Mouse (Mus musculus) erythroblast, embryonic 14.5 days (primary cell): Measurements from ENCODE around the gene Ctso.

Experiments
- GATA1 ChIP-seq: IDR thresholded peaks from 2 replicates; pipeline ENCODE4 v1.6.1; 2012; ENCODE audit warnings: low read length, inconsistent platforms, mixed read lengths
- TAL1 ChIP-seq: IDR thresholded peaks from 3 replicates; pipeline ENCODE4 v1.6.1; 2012; ENCODE audit warnings: low read length, inconsistent platforms, mixed read lengths

DNA sequence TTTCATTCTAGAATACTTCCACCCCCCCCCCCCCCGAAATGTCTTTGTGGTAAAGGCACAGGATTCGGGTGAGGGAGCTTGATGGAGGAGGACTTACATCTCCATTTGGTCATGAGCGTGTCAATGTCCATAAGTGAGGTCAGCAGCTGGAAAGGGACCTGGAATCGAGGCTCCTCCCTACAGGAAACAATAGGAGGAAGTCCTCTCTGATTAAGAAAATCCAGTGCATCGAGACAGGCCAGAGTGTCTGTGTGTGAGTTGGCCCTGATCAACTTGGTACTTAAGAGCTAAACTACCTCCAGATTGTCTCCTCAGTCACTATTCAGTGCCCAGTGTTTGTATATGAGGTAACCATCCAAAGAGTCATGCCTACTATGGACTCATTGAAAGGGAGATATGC is 28.9 kb downstream of the Ctso start:
- TF ChIP-seq GATA1, result no peak
- no peak for TF ChIP-seq TAL1
